Mouse (Mus musculus) CD4-positive helper T cell, adult 2 months (primary cell): ENCODE results near the gene Mark1.

Experiments used
- DNase-seq: peaks from one replicate; pipeline ENCODE4 v3.0.0-alpha.2; 2012; ENCODE audit warnings: low read depth, missing footprints, low spot score

Mark1 gene

DNA sequence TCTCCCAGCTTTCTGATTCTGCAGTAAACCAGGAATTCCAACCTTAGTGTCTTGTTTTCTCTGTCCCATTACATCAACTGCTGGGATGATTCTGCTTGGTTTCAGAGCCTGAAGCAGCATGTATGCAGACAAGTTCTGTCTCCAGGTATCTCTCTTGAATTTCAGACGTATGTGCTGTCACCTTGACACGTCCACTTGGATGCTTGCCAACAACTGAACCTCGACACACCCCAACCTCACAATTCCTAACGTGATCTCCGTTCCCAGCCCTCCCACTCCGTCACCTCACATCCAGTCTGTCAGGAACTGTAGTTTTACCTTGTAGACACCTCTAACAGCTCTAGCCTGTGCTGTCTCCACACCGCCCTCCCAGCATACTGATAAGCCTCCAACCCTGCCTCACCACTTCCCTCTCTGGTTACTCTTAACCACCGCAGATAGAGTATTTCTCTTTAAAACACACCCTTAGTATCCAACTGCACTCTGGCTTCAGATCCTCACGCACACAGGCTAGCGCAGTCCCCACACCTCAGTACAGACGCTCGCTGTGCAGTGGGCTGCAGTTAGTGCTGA is 36.2 kb downstream of the Mark1 start:
- DNase-seq = no peak

DNA sequence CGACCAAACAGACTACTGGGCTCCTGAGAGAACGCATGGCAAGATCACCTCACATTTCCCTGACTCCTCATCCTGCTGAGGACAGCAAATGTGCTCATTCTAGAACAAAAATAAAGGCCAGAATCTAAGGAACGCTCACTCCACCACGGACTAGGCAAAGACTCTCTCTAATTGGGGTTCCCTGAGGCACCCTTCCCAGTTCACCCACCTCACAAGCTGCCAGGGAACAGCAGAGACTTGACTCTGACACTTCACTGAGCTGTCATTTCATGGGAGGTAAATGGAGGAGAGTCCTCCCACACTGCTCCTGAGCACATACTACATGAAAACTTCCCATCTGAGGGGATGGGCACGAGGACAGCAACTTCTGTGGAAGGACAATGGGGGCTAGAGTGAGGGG is 37.5 kb downstream of the Mark1 start:
- no peak for DNase-seq

DNA sequence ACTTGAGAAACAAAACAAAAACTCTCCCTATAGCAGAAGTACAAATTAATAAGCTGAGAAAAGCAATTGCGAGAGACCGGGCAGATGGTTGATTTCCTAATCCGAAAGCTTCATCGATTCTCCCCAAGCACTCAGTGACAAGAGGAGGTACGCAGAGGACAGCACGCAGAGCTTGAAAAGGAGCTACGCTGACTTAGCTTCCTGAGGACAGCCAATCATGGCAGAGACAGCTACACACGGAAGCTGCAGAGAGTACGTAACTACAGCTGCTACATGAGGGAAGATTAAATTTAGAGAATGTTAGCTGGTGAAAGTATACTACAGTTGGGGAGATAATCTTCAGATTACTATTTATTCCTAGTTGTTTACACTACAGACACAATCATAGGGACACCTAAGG is 40.6 kb downstream of the Mark1 start:
- no peak for DNase-seq

DNA sequence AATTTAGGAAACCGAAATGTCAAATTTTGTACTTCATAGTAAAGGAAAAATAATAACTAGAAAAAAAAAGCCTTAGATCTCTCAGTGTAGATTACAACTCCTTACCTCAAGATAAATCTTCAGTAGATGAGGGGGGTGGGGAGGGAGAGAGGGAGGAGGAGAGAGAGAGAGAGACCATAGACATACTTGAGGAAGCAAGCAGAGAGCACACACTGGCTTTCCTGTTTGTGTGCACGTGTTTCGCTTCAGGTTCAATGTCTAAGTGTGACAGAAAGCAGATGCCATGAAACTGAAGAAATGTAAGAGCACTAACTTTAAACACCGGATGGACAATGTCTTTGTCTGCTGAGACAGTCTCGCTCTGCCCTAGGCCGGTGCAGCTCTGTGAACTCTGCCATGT is 41.0 kb downstream of the Mark1 start:
- no peak for DNase-seq

DNA sequence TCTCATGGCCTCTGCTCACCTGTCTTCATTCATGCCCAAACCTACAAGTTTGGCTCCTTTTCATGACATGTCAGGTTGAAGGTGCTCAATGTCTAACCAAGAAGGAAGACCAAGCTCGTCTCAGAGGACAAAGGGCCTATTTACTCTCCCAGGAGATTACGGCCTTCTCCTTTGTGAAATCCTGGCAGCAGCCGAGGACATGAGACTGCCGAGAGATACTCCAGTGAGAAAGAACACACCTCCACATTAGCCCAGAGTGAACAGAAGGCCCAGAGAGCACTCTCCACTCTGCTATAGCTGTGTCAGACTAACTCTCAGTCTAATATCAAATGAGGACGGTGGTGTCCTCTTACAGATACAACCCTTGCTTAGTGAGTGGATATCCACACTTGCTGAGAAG is 47.6 kb downstream of the Mark1 start:
- no peak for DNase-seq

DNA sequence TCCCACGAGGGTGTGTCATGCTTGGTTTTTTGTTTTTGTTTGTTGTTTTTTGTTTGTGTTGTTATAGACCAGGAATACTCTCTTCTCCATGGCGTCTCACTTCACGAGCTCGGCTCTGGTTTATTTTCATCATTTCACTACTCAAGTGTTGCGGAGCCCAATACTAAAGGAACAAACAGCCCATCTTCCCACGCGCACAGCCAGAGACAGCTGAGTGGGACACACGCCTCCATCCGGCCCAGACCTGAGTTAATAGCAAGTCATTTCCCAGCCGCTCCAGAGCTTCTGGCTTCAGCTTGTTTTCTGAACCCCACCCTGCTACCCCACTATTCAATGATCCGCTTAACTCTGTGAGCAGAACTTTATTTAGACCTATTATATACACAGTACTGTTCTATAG is 48.3 kb downstream of the Mark1 start:
- no peak for DNase-seq

DNA sequence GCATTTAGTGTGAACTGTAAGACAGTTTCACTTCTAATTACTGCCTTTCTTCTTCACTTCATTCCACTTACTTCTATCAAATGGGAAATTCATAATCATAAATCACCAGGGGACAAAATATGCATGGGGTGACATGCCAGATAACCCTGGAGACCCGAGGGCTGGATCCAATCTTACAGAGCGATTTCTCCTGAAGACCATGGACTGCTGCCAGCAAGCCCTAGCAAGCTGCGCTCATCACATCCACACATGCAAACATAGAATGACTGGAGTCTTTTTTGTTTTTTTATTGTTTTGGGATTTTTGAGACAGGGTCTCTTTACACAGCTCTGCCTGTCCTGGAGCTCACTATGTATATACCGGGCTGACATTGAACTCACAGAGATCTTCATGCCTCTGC is 61.3 kb downstream of the Mark1 start:
- DNase-seq = no peak

DNA sequence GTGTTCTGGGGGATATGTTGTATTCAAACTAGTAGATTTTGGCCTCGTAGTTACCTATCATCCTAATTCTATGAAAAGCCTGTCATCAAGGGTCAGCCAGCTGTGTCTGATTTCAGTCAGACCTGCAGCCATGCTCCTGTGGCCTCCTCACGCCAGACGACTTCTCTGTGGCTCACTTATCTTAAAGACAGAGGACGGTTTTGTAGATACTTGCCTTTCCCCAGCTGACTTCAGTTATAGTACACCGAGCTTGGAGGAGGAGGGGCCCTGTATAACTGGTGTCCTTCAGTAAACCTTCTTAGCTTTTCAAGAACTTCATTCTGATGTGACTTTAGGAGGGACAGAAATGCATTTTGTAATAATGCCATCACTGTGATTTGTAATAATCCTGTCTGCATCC is 63.4 kb downstream of the Mark1 start:
- DNase-seq = no peak

DNA sequence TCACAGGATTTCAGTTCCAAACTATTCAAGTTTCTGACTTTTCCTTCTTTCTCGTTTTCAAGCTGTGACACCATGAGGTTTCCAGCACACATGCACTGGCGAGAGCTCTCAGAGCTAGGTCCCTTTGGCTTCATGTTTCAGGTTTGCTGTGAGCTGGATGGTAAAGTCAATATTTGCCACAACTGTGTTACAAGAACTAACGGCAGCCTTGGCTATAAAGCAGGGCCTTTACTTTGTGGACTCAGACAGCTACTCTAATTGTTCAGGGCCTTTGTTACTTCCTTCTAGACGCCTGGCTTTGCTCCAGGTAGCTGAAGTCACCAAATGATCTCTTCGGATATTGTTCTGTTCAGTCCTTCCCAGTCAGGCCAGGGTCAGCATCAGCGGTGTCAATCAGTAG is 63.9 kb downstream of the Mark1 start:
- DNase-seq = no peak

DNA sequence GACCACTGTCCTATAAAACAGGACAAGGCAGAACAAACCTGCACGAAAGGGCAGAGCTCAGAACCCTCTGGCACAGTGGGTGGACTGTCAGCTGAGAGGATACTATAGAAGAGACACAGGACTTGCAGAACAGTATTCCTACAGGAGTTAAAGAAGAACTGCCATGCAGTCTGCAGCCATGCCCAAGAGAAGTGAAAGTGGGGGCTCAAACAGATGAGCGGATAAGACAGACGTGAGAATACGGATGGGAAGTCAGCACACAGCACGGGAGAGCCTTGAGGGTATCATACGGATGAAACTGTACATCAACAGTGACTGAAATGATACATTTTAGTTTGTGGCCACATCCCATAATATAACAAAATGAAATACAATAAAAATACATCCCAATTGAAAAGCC is 68.3 kb downstream of the Mark1 start:
- DNase-seq = no peak

DNA sequence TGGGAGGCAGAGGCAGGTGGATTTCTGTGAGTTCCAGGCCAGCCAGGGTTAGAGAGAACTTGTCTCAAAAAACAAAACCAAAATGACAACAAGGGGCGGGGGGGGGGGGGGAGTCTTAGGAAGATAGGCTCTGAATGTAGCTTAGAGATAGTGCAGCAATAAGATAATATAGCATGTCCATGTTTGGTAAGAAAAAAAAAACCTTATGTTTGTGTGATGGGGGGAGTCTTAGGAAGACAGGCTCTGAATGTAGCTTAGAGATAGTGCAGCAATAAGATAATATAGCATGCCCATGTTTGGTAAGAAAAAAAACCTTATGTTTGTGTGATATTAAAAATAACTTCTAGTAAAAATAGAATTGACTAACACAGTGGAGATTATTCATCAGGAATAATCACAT is 71.0 kb downstream of the Mark1 start:
- no peak for DNase-seq

DNA sequence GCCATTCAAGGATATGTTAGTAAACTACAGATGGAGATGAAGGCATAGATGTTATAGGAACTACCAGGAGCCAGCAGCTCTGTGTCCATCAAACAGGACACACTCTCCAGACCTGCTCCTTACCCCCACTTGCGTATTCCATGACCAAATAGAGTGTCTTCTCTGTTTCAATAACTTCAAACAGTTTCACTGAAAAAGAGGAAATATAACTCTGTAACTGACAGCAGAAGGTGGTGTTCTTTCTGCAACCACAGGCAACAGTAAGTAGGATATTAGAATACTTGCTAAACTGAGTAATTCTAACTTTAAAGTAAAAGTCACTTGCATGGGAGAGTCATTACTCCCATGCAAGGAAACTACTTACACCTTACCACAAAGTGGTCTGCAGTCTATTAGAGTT is 71.5 kb downstream of the Mark1 start:
- no peak for DNase-seq

DNA sequence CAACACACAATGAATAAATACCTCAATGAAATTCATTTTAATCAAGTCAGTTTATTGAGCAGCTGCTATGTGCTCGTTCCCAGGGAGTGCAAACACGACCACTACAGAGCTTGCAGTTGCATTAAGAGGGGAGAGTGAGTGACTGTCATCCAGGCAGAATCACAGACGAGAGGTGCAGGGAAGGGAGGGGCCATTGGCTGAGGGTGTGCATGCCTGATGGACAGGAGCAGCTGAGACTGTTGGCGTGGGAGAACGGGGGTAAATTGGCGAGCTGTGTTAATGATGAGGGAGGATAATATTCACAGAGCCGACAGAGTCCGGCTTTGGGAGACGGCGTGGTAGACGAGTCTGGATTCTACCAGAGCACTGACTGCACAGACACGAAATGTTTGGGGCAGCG is 76.5 kb downstream of the Mark1 start:
- no peak for DNase-seq

DNA sequence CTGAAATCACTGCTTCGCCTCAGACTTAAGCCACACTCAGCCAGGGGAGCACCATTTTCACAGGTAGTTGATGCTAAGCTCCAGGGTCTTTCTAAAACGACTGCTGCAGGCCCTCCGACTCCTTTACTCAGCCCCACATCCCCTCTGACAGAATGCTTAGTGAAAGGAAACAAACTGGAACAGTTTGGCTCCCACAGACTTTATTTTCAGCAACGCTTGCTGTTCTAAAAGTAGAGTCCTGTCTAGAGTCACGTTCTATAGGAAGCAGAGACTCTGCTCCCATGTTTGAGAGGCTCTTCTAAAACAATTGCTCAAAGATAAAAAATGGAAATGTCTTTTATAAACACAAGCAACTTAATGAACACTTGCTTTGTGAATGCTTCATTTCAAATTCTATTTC is 79.3 kb downstream of the Mark1 start:
- DNase-seq = no peak

DNA sequence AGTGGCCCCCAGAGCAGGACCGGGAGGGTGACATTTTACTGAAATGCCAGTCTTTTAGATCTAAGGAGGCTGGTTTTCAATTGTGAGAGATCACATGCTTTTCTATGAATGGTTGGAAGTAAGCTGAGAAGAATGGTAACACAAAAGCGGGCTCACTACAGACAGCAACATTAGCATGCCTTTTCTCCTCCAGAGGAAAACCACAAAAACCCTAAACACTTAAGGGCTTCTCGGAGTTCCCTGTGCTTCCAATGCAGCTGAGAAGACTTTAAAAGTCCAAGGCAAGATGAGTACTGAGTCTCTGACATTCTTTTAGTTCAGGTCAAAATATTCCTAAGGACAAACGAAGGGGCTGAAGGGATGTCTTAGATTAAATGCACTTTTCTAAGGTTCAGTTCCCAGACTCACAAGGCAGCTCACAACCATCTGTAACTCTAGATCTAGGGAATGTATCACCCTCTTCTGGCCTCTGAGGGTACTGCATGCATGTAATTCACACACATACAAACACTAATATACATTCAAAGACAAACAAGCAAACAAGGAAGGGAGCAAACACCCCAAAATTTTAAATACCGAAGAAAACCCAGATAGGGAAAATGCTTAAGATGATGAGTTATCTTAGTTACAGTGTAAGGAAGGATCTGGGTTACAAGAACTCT is 81.0 kb downstream of the Mark1 start:
- no peak for DNase-seq

DNA sequence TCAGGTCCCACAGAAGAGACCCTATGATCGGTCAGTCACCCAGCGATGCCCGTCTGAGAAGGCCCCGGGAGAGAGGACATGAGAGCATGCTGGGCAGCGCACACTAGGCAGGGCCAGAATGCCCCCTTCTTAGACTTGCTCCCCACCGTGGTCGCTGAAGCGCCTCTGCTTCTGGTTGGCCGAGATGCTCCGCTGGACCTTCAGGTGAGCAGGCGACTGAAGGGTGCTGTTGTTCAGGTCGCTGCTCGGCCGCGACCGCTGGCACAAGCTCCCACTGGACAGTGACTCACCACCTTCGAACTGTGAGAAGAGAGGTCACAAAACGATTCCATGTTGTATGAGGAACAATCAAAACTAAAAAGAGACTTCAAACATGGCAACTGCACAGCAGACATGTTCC is 87.0 kb downstream of the Mark1 start:
- DNase-seq = no peak

DNA sequence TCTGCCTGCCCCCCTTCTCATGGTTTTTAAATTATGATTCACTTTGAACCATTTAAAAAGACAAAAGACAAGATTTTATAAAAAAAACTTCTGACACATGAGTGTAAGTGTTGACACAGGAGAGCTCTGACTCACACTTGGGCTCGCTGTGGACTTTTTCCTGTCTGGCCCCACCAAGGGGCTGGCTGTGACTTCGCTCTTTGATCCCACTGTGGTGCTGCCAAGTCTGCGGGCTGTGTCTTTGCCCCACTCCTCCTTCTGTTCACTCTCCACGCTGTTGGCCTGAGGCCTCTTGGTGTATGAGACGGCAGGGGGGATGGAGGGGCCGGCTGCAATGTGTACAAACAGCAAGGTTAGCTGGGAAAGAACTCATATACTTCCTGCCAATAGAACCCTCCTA is 87.5 kb downstream of the Mark1 start:
- no peak for DNase-seq

DNA sequence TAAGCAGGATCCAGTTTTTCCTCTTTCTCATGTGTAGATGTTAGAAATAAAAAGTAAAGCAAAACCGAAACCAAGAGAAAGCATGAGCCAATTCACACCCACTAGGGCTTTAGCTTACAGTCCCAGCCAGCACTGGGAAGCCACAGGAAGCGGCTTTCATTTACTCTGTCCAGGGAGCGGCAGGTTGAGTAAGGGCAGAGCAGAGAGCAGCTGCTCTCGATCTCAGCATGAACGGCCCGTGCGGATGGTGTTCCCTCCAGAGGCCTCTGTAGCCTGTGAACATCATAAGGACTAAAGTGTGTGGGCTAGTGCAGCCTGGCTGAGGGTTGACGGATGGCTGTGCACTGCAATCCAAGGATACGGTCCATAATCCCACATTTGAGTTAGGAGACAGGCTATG is 90.8 kb downstream of the Mark1 start:
- DNase-seq = peak; percentile 21

DNA sequence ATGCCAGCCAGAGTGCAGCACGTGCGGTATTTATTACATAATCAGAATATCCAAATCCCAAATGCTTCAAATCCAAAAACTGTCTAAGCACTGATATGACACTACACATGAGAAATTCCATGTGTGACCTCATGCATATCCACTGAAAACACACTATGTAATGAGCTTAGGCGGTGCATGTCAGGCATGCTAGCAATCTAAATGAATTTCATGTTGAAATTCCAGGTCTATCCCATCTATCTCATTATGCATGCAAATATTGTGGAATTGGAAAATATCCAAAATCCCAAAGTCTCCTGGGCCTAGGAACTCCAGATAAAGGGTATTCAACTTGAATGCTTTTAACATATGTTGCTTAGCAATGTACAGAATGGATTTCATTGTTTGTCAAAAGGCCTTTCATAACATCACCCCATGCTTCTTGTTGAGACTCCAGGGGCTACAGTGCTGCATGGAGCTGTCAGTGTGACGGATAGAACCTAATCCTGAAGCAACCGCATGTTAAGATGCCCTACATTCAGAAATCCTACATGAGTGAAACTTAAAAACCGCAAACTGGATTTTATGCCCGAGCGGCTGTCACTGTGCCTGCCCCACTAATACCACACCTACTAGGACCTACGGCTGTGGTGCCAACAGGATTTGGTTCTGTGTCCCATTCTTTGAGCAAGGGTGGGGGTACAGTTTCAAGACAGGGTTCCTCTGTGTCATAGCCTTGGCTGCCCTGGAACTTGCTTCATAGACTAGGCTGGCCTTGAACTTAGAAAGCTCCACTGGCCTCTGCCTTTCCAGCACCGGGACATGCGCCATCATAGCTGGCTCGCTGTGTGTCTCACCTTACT is 93.2 kb downstream of the Mark1 start:
- DNase-seq = no peak

DNA sequence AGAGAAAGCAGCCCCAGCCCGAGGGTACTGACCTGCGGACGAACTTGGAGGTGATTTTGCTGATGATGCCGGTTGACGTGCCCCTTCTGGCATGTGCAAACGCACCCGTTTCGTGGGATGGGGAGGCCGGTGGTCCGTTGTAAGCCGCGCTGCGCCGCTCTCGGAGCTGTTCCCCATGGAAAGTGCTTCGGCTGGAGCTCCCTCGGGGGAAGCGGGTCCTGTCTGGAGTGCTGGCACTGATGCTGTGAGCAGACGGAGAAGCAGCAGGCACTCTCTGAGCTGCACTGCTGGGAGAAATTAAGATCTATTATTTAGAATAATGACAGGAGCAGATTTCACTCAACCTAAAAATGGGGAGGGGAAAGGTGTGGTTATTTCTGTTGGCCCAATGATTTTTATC is 94.0 kb downstream of the Mark1 start:
- DNase-seq = no peak

DNA sequence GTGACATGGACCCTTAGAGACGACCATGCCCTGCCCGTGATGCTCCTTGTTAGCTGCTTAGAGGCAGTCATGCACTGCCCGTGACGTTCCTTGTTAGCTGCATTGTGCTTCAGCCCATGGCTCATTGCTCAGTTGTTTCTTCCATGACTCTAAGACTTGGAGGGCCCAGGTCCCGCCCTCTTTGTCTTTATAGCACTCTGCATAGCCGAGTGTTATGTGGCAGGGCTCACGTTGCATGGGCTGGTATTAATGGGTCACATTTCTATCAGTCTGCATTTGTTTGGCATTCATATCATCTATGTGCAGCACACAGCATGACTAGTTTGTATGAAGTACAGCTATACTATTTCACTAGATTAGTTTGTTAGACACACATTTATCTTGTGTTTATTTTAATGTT is 95.7 kb downstream of the Mark1 start:
- DNase-seq = no peak

DNA sequence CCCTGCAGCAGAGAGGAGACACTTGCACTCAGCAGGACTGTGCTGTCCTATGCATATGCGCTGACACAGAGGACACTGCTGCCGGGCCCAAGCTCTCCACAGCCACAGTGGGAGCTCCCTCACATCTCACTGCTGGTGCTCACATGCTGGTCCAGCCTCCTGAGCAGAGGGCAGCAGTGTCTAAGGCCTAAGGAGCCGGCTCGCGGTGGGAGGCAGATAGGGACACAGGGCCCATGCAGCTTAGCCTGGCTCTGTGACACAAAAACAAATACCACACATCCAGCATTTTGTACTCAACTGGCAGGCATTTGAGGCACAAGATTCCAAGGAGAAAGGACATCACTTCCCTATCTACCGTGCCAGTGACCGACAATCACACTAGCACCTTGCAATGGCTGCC is 96.5 kb downstream of the Mark1 start:
- DNase-seq = no peak

DNA sequence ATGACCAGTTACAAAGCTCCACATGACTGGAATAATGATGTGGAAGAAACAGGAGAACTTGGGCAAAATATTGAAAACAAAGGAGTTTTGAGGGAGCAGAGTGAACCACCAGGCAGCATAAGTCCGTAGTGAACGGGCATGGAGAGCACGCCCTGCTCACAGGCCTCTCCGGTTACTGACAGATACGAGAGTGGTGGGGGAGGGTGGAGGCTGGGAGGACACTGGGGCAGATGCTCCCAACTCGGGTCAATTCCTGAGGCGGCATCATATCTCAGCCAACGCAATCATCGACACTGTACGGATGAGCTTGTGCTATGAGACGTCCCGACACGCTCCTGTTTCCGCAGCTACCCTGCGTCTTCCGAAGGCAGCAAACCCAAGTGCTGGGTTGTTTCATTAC is 102.0 kb downstream of the Mark1 start:
- no peak for DNase-seq
